In the genomic region with DNA sequence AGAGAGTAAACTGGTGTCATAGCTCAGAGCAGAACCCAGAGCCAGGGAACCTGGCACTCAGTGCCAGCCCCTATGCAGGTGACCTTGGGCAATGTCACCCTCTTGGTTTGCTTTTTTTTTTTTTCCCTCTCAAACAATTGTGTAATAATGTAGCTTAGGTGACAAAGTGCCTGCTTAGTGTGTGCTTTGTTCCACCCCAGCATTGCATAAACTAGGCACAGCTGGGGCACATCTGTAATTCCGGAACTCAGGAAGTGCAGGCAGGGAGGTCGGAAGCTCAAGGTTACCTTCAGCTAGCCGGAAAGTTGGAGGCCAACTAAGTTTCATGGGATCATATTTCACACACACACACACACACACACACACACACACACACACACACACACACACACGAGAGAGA, we compare ENCODE assay signal across 27 mouse cellular contexts. TPM values are rescaled to one million over a fixed set of nuclear protein-coding genes. Genes with fewer than 3 reads are reported as not detected.
DNase-seq lines count a peak whose midpoint lies in the region; ATAC-seq and TF ChIP-seq lines count a peak whose summit lies in the region.
"Had no signal": no experiment of that assay in that cellular context is flagged by ENCODE, and none has a peak within 500 bp of the region (broad histone marks: within the 10 kb centered on the region; RNA-seq: fewer than 3 reads in every experiment).

No protein-coding gene starts in this region.

- H3K4me1 ChIP-seq in liver, adult 2 months (ENCODE audit: control insufficient read depth, insufficient read depth, low read length) = peaks cover 6% of the 10 kb centered on the region
- no peaks in the 10 kb centered on the region for H3K4me1 ChIP-seq in liver, embryonic 12.5 days
- peaks cover 2% of the 10 kb centered on the region for H3K4me1 ChIP-seq in ES-Bruce4 (ENCODE audit: control insufficient read depth, insufficient read depth, low read length)
- peaks cover 8% of the 10 kb centered on the region for H3K4me1 ChIP-seq in midbrain, embryonic 10.5 days
- H3K4me1 ChIP-seq: midbrain, embryonic 15.5 days had no signal

- DNase-seq in adrenal gland, postnatal 10 days = peak; percentile 44
- DNase-seq in adrenal gland, adult (ENCODE audit: inconsistent age in 2 of 2, low spot score in 1 of 2) = no peak
- DNase-seq in liver, adult 2 months (ENCODE audit: extremely low read depth, low read depth, low spot score) = peak; percentile 85
- DNase-seq in forelimb bud, embryonic 11.5 days (ENCODE audit: low read depth, low spot score) = peak; percentile 49
- no peak for DNase-seq in midbrain, embryonic 10.5 days (ENCODE audit: low spot score)
- DNase-seq in layer of hippocampus, postnatal 25 days (ENCODE audit: extremely low spot score in 1 of 2, low spot score in 1 of 2) = no peak
- DNase-seq: cerebellum, adult 18-20 months; cerebellum, postnatal 25 days; gastrocnemius, postnatal 10 days; heart, adult 11 months; kidney, adult 18-20 months; lung, embryonic 14.5 days; spleen, adult 18-20 months; thymus, postnatal 36 days had no signal

- H3K79me2 ChIP-seq in liver, adult 2 months (ENCODE audit: control insufficient read depth, insufficient read depth, low read length) = no peaks in the 10 kb centered on the region

- no peaks in the 10 kb centered on the region for H3K36me3 ChIP-seq in liver, adult 2 months (ENCODE audit: control insufficient read depth, insufficient read depth, low read length)
- no peaks in the 10 kb centered on the region for H3K36me3 ChIP-seq in liver, embryonic 12.5 days
- no peaks in the 10 kb centered on the region for H3K36me3 ChIP-seq in ES-Bruce4 (ENCODE audit: control insufficient read depth, insufficient read depth, low read length, poor library complexity, severe bottlenecking)
- no peaks in the 10 kb centered on the region for H3K36me3 ChIP-seq in midbrain, embryonic 10.5 days
- H3K36me3 ChIP-seq: forebrain, embryonic 12.5 days; limb, embryonic 13.5 days; midbrain, embryonic 15.5 days; neural tube, embryonic 15.5 days had no signal

- TF ChIP-seq POLR2A in liver, adult 2 months (IDR thresholded peaks at IDR 0.05; ENCODE audit: extremely low read depth, insufficient read depth, low read length) = no peak
- TF ChIP-seq POLR2A in ES-Bruce4 (IDR thresholded peaks at IDR 0.05; ENCODE audit: insufficient read depth, low read length) = no peak

- no peak for ATAC-seq in liver, embryonic 12.5 days
- ATAC-seq: hindbrain, postnatal 0 days; midbrain, embryonic 15.5 days had no signal

- TF ChIP-seq EP300 in ES-Bruce4 (IDR thresholded peaks at IDR 0.05; ENCODE audit: insufficient read depth, low read depth, low read length) = peak; percentile 84

- 13% methylated on average over 4 of the region's 4 CpGs for WGBS in liver, adult 2 months
- WGBS in liver, embryonic 12.5 days (ENCODE audit: insufficient replicate concordance) = 47% methylated on average over 4 of the region's 4 CpGs
- 62% methylated on average over 4 of the region's 4 CpGs for WGBS in midbrain, embryonic 10.5 days

- no peak overlapping the region for H3K9ac ChIP-seq in liver, adult 2 months (ENCODE audit: low read depth, low read length)
- no peak overlapping the region for H3K9ac ChIP-seq in liver, embryonic 12.5 days
- no peak overlapping the region for H3K9ac ChIP-seq in ES-Bruce4 (ENCODE audit: low read depth, poor library complexity, severe bottlenecking)
- H3K9ac ChIP-seq: forebrain, embryonic 12.5 days; limb, embryonic 13.5 days; lung, embryonic 14.5 days; midbrain, embryonic 15.5 days; neural tube, embryonic 15.5 days had no signal

- no peak overlapping the region for H3K4me2 ChIP-seq in liver, embryonic 12.5 days
- H3K4me2 ChIP-seq: forebrain, embryonic 12.5 days; limb, embryonic 13.5 days; lung, embryonic 14.5 days; midbrain, embryonic 15.5 days; neural tube, embryonic 15.5 days had no signal

- H3K9me3 ChIP-seq in liver, embryonic 12.5 days (replicated peaks) = no peaks in the 10 kb centered on the region
- H3K9me3 ChIP-seq in ES-Bruce4 (replicated peaks; ENCODE audit: control insufficient read depth, insufficient read depth, low read length, poor library complexity, severe bottlenecking) = no peaks in the 10 kb centered on the region
- no peaks in the 10 kb centered on the region for H3K9me3 ChIP-seq in midbrain, embryonic 10.5 days (replicated peaks)
- H3K9me3 ChIP-seq: forebrain, embryonic 12.5 days; limb, embryonic 13.5 days; megakaryocyte, embryonic 14.5 days; midbrain, embryonic 15.5 days; neural tube, embryonic 15.5 days had no signal

- TF ChIP-seq CTCF in liver, adult 2 months (IDR thresholded peaks at IDR 0.05; ENCODE audit: low read depth, low read length) = no peak
- no peak for TF ChIP-seq CTCF in ES-Bruce4 (IDR thresholded peaks at IDR 0.05; ENCODE audit: low read depth, low read length)

- H3K4me3 ChIP-seq in liver, adult 2 months (ENCODE audit: insufficient read depth, low read depth, low read length) = no peak overlapping the region
- no peak overlapping the region for H3K4me3 ChIP-seq in liver, embryonic 12.5 days
- H3K4me3 ChIP-seq in ES-Bruce4 (ENCODE audit: low read depth, low read length) = no peak overlapping the region
- no peak overlapping the region for H3K4me3 ChIP-seq in midbrain, embryonic 10.5 days
- H3K4me3 ChIP-seq: forebrain, embryonic 12.5 days; limb, embryonic 13.5 days; megakaryocyte, embryonic 14.5 days; midbrain, embryonic 15.5 days; neural tube, embryonic 15.5 days had no signal

- H3K27ac ChIP-seq in liver, adult 2 months (replicated peaks; ENCODE audit: insufficient read depth, low read depth, low read length) = no peak overlapping the region
- H3K27ac ChIP-seq in liver, embryonic 12.5 days = no peak overlapping the region
- no peak overlapping the region for H3K27ac ChIP-seq in ES-Bruce4 (ENCODE audit: insufficient read depth, low read length)
- H3K27ac ChIP-seq in midbrain, embryonic 10.5 days (replicated peaks) = no peak overlapping the region
- H3K27ac ChIP-seq: forebrain, embryonic 12.5 days; hindbrain, postnatal 0 days; limb, embryonic 13.5 days; midbrain, embryonic 15.5 days; neural tube, embryonic 15.5 days had no signal

- no peaks in the 10 kb centered on the region for H3K27me3 ChIP-seq in liver, adult 2 months (ENCODE audit: control insufficient read depth, insufficient read depth, low read length)
- H3K27me3 ChIP-seq in liver, embryonic 12.5 days (replicated peaks) = peaks cover 49% of the 10 kb centered on the region
- no peaks in the 10 kb centered on the region for H3K27me3 ChIP-seq in ES-Bruce4 (ENCODE audit: control insufficient read depth, insufficient read depth, low read length, poor library complexity, severe bottlenecking)
- peaks cover 36% of the 10 kb centered on the region for H3K27me3 ChIP-seq in midbrain, embryonic 10.5 days (ENCODE audit: low read depth, poor library complexity, severe bottlenecking)
- H3K27me3 ChIP-seq: midbrain, embryonic 15.5 days; neural tube, embryonic 15.5 days had no signal

RNA-seq across cellular contexts. Expression of a gene that starts 5.8 kb away (rescaled TPM):
- not detected for total RNA-seq in adrenal gland, postnatal 10 days (2021)
- total RNA-seq in liver, adult 2 months (2014; rRNA removed) = not detected in 2 replicates
- not detected in 2 replicates for polyA plus RNA-seq in liver, adult 2 months (2012; rRNA removed)
- polyA plus RNA-seq in liver, embryonic 12.5 days (2016; fragmentation: Nextera tagmentation; extraction: Ambion mirVana) = not detected in 2 replicates
- polyA plus RNA-seq in ES-Bruce4 (2011; ENCODE audit: insufficient read depth, insufficient read length, low read depth, missing spikeins) = not detected in 2 replicates
- polyA plus RNA-seq in midbrain, embryonic 10.5 days (2016; fragmentation: Nextera tagmentation; extraction: Ambion mirVana) = not detected in 2 replicates
- total RNA-seq in layer of hippocampus, postnatal 25 days (2021) = not detected
- total RNA-seq: adrenal gland, postnatal 4 days; gastrocnemius, postnatal 10 days; hematopoietic stem cell, adult 5-6 weeks; hindbrain, postnatal 0 days; layer of hippocampus, adult 8-10 months; left cerebral cortex, adult 8-10 months had no signal
- polyA plus RNA-seq: forebrain, embryonic 12.5 days; heart, embryonic 14.5 days; hindbrain, postnatal 0 days; limb, embryonic 13.5 days; lung, embryonic 14.5 days; midbrain, embryonic 15.5 days; neural tube, embryonic 15.5 days had no signal

RNA-seq across cellular contexts. Expression of a gene that starts 7.7 kb away (rescaled TPM):
- not detected for total RNA-seq in adrenal gland, postnatal 10 days (2021)
- not detected in 2 replicates for total RNA-seq in liver, adult 2 months (2014; rRNA removed)
- not detected in 2 replicates for polyA plus RNA-seq in liver, adult 2 months (2012; rRNA removed)
- polyA plus RNA-seq in liver, embryonic 12.5 days (2016; fragmentation: Nextera tagmentation; extraction: Ambion mirVana) = not detected in 2 replicates
- polyA plus RNA-seq in ES-Bruce4 (2011; ENCODE audit: insufficient read depth, insufficient read length, low read depth, missing spikeins) = not detected in 2 replicates
- polyA plus RNA-seq in midbrain, embryonic 10.5 days (2016; fragmentation: Nextera tagmentation; extraction: Ambion mirVana) = not detected in 2 replicates
- not detected for total RNA-seq in layer of hippocampus, postnatal 25 days (2021)
- total RNA-seq: adrenal gland, postnatal 4 days; gastrocnemius, postnatal 10 days; hematopoietic stem cell, adult 5-6 weeks; hindbrain, postnatal 0 days; layer of hippocampus, adult 8-10 months; left cerebral cortex, adult 8-10 months had no signal
- polyA plus RNA-seq: forebrain, embryonic 12.5 days; heart, embryonic 14.5 days; hindbrain, postnatal 0 days; limb, embryonic 13.5 days; lung, embryonic 14.5 days; midbrain, embryonic 15.5 days; neural tube, embryonic 15.5 days had no signal

RNA-seq across cellular contexts. Expression of a gene that starts 11.8 kb away (rescaled TPM):
- 1 to 10 TPM; 3.5 to 4.9 TPM for total RNA-seq in adrenal gland, postnatal 10 days (2021)
- total RNA-seq in liver, adult 2 months (2014; rRNA removed) = 1.5 and 2.6 TPM in 2 replicates
- polyA plus RNA-seq in liver, adult 2 months (2012; rRNA removed) = 1.3 and 2.0 TPM in 2 replicates
- 1.9 and 2.4 TPM in 2 replicates for polyA plus RNA-seq in liver, embryonic 12.5 days (2016; fragmentation: Nextera tagmentation; extraction: Ambion mirVana)
- 0.90 and 0.99 TPM in 2 replicates for polyA plus RNA-seq in ES-Bruce4 (2011; ENCODE audit: insufficient read depth, insufficient read length, low read depth, missing spikeins)
- polyA plus RNA-seq in midbrain, embryonic 10.5 days (2016; fragmentation: Nextera tagmentation; extraction: Ambion mirVana) = 1.7 and 1.8 TPM in 2 replicates
- total RNA-seq in layer of hippocampus, postnatal 25 days (2021) = 1 to 10 TPM; 4.9 to 5.2 TPM

RNA-seq across cellular contexts. Expression of a gene that starts 28.8 kb away (rescaled TPM):
- total RNA-seq in adrenal gland, postnatal 10 days (2021) = 10 to 100 TPM; 13.6 to 19.4 TPM
- 0.28 and 0.34 TPM in 2 replicates for total RNA-seq in liver, adult 2 months (2014; rRNA removed)
- 0.24 and 0.28 TPM in 2 replicates for polyA plus RNA-seq in liver, adult 2 months (2012; rRNA removed)
- polyA plus RNA-seq in liver, embryonic 12.5 days (2016; fragmentation: Nextera tagmentation; extraction: Ambion mirVana) = 2.2 and 2.6 TPM in 2 replicates
- 8.1 and 9.0 TPM in 2 replicates for polyA plus RNA-seq in ES-Bruce4 (2011; ENCODE audit: insufficient read depth, insufficient read length, low read depth, missing spikeins)
- polyA plus RNA-seq in midbrain, embryonic 10.5 days (2016; fragmentation: Nextera tagmentation; extraction: Ambion mirVana) = 4.4 and 5.0 TPM in 2 replicates
- 100 to 1,000 TPM; 186 to 192 TPM for total RNA-seq in layer of hippocampus, postnatal 25 days (2021)
- total RNA-seq: hematopoietic stem cell, adult 5-6 weeks had no signal

RNA-seq across cellular contexts. Expression of a gene that starts 59.3 kb away (rescaled TPM):
- total RNA-seq in adrenal gland, postnatal 10 days (2021) = 10 to 100 TPM; 18.9 to 20.5 TPM
- 7.1 and 8.3 TPM in 2 replicates for total RNA-seq in liver, adult 2 months (2014; rRNA removed)
- polyA plus RNA-seq in liver, adult 2 months (2012; rRNA removed) = 4.4 and 6.1 TPM in 2 replicates
- polyA plus RNA-seq in liver, embryonic 12.5 days (2016; fragmentation: Nextera tagmentation; extraction: Ambion mirVana) = 10.9 and 11.7 TPM in 2 replicates
- 41.5 and 42.4 TPM in 2 replicates for polyA plus RNA-seq in ES-Bruce4 (2011; ENCODE audit: insufficient read depth, insufficient read length, low read depth, missing spikeins)
- 12.4 and 12.5 TPM in 2 replicates for polyA plus RNA-seq in midbrain, embryonic 10.5 days (2016; fragmentation: Nextera tagmentation; extraction: Ambion mirVana)
- total RNA-seq in layer of hippocampus, postnatal 25 days (2021) = 10 to 100 TPM; 15.7 to 19.2 TPM

Comparison
In these comparisons a context has a peak if more than half of its experiments do, and no peak if none do; other contexts are left out.
1. DNase-seq: peak in adrenal gland, postnatal 10 days (single experiment), liver, adult 2 months (single experiment) and forelimb bud, embryonic 11.5 days (single experiment); none in adrenal gland, adult (0 of 2), midbrain, embryonic 10.5 days (single experiment) and layer of hippocampus, postnatal 25 days (0 of 2).